Mouse (Mus musculus) neural tube, embryonic 11.5 days (tissue): ENCODE measurements around the gene Prkag3. TPM values are rescaled to one million over a fixed set of nuclear protein-coding genes. Genes with fewer than 3 reads are reported as not detected.
A peak's percentile ranks its signal among the peaks of the same experiment; 100 is the strongest.

ENCODE experiments used
- ATAC-seq: fragments of 200-750 bp; cut with Nextera tagmentation; 2 replicates; pipeline ENCODE4 v1.8.0; 2017; ENCODE audit warnings: moderate number of reproducible peaks, mild to moderate bottlenecking, moderate TSS enrichment, moderate library complexity; ENCODE audit not compliant: insufficient read depth, low FRiP score, low TSS enrichment
- DNase-seq: peaks from one replicate; pipeline ENCODE4 v3.0.0-alpha.2; 2015; ENCODE audit warnings: low spot score
- H3K27ac ChIP-seq: fragments of 300-500 bp; sonication (generic); 2 replicates; pipeline ENCODE4 v1.5.1; 2014; ENCODE audit warnings: low read depth, mild to moderate bottlenecking, low read length
- H3K27me3 ChIP-seq: fragments of 300-500 bp; sonication (generic); 2 replicates; pipeline ENCODE4 v1.6.1; 2014; ENCODE audit warnings: mild to moderate bottlenecking, low read length, mixed read lengths; ENCODE audit not compliant: control insufficient read depth, insufficient read depth
- H3K36me3 ChIP-seq: fragments of 300-500 bp; sonication (generic); 2 replicates; pipeline ENCODE4 v1.6.1; 2014; ENCODE audit warnings: mild to moderate bottlenecking, low read length, moderate library complexity, mixed read lengths; ENCODE audit not compliant: control insufficient read depth, insufficient read depth
- H3K4me1 ChIP-seq: fragments of 300-500 bp; sonication (generic); 2 replicates; pipeline ENCODE4 v1.6.1; 2014; ENCODE audit warnings: low read length, mixed read lengths; ENCODE audit not compliant: control insufficient read depth, insufficient read depth
- H3K4me2 ChIP-seq: fragments of 300-500 bp; sonication (generic); 2 replicates; pipeline ENCODE4 v1.6.1; 2014; ENCODE audit warnings: low read depth, mild to moderate bottlenecking, moderate library complexity
- H3K4me3 ChIP-seq: fragments of 300-500 bp; sonication (generic); 2 replicates; pipeline ENCODE4 v1.5.1; 2014; ENCODE audit warnings: low read depth, low read length
- H3K9ac ChIP-seq: fragments of 300-500 bp; sonication (generic); 2 replicates; pipeline ENCODE4 v1.6.1; 2014; ENCODE audit warnings: mild to moderate bottlenecking, low read length
- H3K9me3 ChIP-seq: fragments of 300-500 bp; sonication (generic); 2 replicates; pipeline ENCODE4 v1.6.1; 2016; ENCODE audit warnings: low read length; ENCODE audit not compliant: control insufficient read depth
- WGBS: fragments of 180-500 bp; shearing (Covaris S2); extraction: QIAGEN DNeasy Blood & Tissue Kit; methylation state at CpG from one replicate; pipeline ENCODE4 v1.1.7; 2014; 5-methylcytosine and 5-hydroxymethylcytosine counted together
- polyA plus RNA-seq: library from polyadenylated mRNA; unstranded; fragments of >200 nt; fragmentation: Nextera tagmentation; extraction: Ambion mirVana; gene quantifications from 2 replicates; pipeline ENCODE4 v1.2.1, GENCODE M21; 2014

The Prkag3 gene
- polyA plus RNA-seq, 1 experiment from 2014 or later, result not detected

- no peaks in the 10 kb centered on the region for H3K9me3 ChIP-seq
- under 1% methylated on average over 38 of the region's 51 CpGs for WGBS
- H3K9ac ChIP-seq, result no peak overlapping the region
- H3K36me3 ChIP-seq, result no peaks in the 10 kb centered on the region
- H3K4me3 ChIP-seq, result peak overlapping the region; percentile 45
- no peak overlapping the region for H3K27ac ChIP-seq
- ATAC-seq (no peak), DNase-seq (peak; percentile 30)
- peaks cover 62% of the 10 kb centered on the region for H3K27me3 ChIP-seq
- peaks cover 16% of the 10 kb centered on the region for H3K4me1 ChIP-seq
- H3K4me2 ChIP-seq, result peak overlapping the region; percentile 75
Observed at GRCm38 (mm10) chr1:74771931-74772620, 23.1 kb upstream of the Prkag3 start.

- Histone ChIP-seq H3K4me1 (peaks cover 16% of the 10 kb centered on the region), H3K36me3 (no peaks in the 10 kb centered on the region), H3K27me3 (peaks cover 65% of the 10 kb centered on the region), H3K9me3 (no peaks in the 10 kb centered on the region), H3K4me2 (peak within 1 kb of the TSS; percentile 75), H3K4me3 (peak within 1 kb of the TSS; percentile 45), H3K27ac (no peak within 1 kb of the TSS), H3K9ac (0 out of 2 replicates have a peak within 1 kb of the TSS, but pooled peaks have one; percentile 18)
- no CpG with 5 or more reads among the region's 8 CpGs for WGBS
- ATAC-seq, result no peak
- DNase-seq, result no peak
Observed at GRCm38 (mm10) chr1:74771845-74771930, 22.7 kb upstream of the Prkag3 start, which contains the start of gene Wnt6. Wnt6 (plus strand) TSS chr1:74771892.

DNA sequence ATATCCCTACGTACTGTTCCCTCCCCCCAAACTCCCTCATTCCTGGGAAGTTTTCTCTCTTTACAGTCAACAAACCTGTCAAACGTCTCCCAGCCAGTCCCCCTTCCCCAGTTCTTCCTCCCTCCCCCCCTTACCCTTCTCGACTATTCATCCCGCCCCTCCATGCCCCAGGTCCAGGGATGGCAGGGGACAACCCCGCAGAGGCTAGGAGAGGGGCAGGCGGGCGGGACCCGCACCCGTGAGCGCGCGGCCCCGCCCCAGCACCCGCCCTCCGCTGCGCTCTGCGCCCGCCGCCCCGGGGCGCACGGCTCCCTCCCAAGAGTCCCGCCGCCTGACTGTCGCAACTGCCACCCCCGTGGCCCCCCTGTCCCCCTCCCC lies 22.4 kb upstream of the Prkag3 start:
- DNase-seq, result peak; percentile 9
- Histone ChIP-seq H3K4me2 (peak overlapping the region; percentile 75), H3K4me1 (peaks cover 16% of the 10 kb centered on the region), H3K27ac (no peak overlapping the region), H3K36me3 (no peaks in the 10 kb centered on the region), H3K4me3 (peak overlapping the region; percentile 45), H3K27me3 (peaks cover 65% of the 10 kb centered on the region), H3K9me3 (no peaks in the 10 kb centered on the region), H3K9ac (0 out of 2 replicates have a peak overlapping the region, but pooled peaks have one; percentile 18)
- ATAC-seq, result no peak
- WGBS, result 0% methylated on average over 22 of the region's 26 CpGs

DNA sequence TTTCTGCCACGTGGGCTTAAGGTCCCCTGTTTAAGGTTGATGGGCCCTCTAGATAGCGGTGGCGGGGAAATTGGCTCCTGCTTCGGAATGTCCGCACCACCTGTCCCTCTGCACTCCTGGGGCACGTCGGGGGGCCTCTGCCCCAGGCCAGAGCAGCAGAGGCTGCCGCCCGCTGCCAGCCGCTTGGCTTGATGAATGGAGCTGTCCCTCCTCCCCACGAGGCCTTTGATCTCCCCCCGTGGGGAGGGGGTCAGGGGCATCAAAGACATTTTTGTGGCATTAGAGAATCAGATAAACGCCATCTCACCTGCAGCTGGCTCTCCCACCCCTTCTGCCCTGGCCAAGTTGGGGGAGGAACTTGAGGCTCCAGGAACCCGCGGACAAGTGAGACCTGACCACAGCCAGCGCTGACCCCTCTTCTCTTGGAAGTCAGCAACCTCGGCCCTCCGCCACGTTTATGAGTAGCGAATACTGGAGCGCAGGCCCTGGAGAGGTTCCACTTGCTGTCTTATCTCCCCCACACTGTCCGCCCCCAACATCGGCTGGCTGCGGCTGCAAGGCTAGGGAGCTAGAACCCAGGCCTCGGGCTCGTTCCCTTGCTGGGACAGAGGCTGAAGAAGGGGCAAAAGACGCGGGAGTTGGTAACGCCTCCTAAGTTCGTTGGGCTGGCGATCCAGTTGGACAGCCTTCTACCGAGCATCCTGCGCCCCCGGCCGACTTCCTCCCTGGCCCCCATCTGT lies 21.9 kb upstream of the Prkag3 start:
- Histone ChIP-seq H3K27ac (no peak overlapping the region), H3K4me2 (peak overlapping the region; percentile 75), H3K36me3 (no peaks in the 10 kb centered on the region), H3K9ac (no peak overlapping the region), H3K27me3 (peaks cover 65% of the 10 kb centered on the region), H3K4me1 (peaks cover 16% of the 10 kb centered on the region), H3K9me3 (no peaks in the 10 kb centered on the region), H3K4me3 (peak overlapping the region; percentile 45)
- no peak for ATAC-seq
- whole genome bisulfite sequencing, result under 1% methylated on average over 35 of the region's 35 CpGs
- DNase-seq, result peak; percentile 40

DNA sequence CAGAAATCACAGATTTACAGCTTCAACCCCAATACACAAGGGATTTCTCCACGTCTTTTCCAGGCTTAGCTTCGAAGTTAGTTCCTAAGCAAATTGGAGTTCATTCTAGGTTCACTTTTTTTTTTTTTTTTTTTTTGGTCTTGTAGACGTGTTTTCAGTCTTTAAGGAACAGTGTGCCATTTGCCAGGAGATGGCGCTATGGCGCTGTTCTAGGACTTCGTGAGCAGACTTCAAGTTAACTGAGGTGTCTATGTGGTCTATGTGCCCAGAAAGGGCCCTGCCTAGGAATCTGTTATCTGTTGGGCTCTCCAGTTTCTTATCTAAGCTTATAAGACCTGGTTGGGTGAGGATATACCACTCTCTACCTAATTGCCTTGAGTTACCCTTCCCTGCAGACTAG lies 14.1 kb upstream of the Prkag3 start:
- H3K27ac ChIP-seq, result no peak overlapping the region
- H3K4me1 ChIP-seq, result no peaks in the 10 kb centered on the region
- 6% methylated on average over 6 of the region's 6 CpGs for WGBS
- H3K4me3 ChIP-seq, result no peak overlapping the region
- H3K9me3 ChIP-seq, result no peaks in the 10 kb centered on the region
- peaks cover 3% of the 10 kb centered on the region; the same call in 1 of the 2 replicates for H3K27me3 ChIP-seq
- no peak overlapping the region for H3K9ac ChIP-seq
- ATAC-seq (no peak), DNase-seq (peak; percentile 82)
- no peaks in the 10 kb centered on the region for H3K36me3 ChIP-seq
- no peak overlapping the region for H3K4me2 ChIP-seq

GRCm38 (mm10) chr1:74759773-74760172 lies 10.8 kb upstream of the Prkag3 start:
- H3K9ac ChIP-seq, result no peak overlapping the region
- H3K4me3 ChIP-seq, result no peak overlapping the region
- H3K4me2 ChIP-seq, result no peak overlapping the region
- 27% methylated on average over 4 of the region's 4 CpGs for WGBS
- no peaks in the 10 kb centered on the region for H3K9me3 ChIP-seq
- DNase-seq (peak; percentile 46), ATAC-seq (no peak)
- no peak overlapping the region for H3K27ac ChIP-seq
- H3K36me3 ChIP-seq, result no peaks in the 10 kb centered on the region
- H3K4me1 ChIP-seq, result no peaks in the 10 kb centered on the region
- no peaks in the 10 kb centered on the region for H3K27me3 ChIP-seq

DNA sequence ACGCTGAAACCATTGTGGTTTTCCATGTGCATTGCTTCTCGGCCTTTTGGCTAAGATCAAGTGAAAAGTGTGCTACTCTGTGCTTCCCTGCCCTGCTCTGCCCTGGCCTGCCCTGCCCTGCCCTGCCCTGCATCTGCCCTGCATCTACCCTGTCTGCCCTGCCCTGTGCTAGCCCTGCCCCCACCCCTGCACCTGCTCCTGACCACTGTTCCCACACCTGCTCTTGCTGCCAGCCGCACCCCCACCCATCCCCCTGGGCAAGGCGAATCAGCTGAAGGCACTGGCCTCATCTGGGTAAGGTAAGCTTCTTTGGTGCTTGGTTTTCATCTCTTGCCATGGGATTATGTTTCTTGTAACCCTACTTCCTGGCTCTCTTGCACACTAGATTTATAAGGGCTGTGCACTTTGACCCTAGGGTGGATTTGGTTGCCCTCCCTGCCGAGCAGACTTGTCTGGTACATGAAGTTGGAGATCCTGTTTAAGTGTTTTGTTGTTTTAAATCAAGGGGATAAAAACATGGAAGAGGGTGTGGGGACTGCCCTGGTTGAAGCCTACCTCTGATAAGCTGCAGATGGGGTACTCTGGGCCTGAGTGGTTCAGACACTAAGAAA lies 5.3 kb upstream of the Prkag3 start:
- 69% methylated on average over 5 of the region's 5 CpGs for WGBS
- no peak overlapping the region for H3K27ac ChIP-seq
- H3K36me3 ChIP-seq, result no peaks in the 10 kb centered on the region
- H3K4me2 ChIP-seq, result no peak overlapping the region
- no peak overlapping the region for H3K4me3 ChIP-seq
- ATAC-seq (no peak), DNase-seq (no peak)
- H3K9ac ChIP-seq, result no peak overlapping the region
- no peaks in the 10 kb centered on the region for H3K9me3 ChIP-seq
- H3K4me1 ChIP-seq, result no peaks in the 10 kb centered on the region
- H3K27me3 ChIP-seq, result no peaks in the 10 kb centered on the region

- Histone ChIP-seq H3K4me3 (no peak overlapping the region), H3K9me3 (no peaks in the 10 kb centered on the region), H3K36me3 (no peaks in the 10 kb centered on the region), H3K27me3 (0 out of 2 replicates have a peak, but pooled peaks cover 1% of the 10 kb centered on the region), H3K4me1 (no peaks in the 10 kb centered on the region), H3K9ac (no peak overlapping the region), H3K27ac (no peak overlapping the region), H3K4me2 (no peak overlapping the region)
- WGBS, result 91% methylated on average over 8 of the region's 8 CpGs
- DNase-seq (no peak), ATAC-seq (no peak)
Observed at GRCm38 (mm10) chr1:74753266-74753974, 4.4 kb upstream of the Prkag3 start.
